Mouse (Mus musculus) lung, embryonic 16.5 days (tissue): ENCODE data around the gene Ndufb2. TPM values are rescaled to one million over a fixed set of nuclear protein-coding genes. Genes with fewer than 3 reads are reported as not detected.
A peak's percentile ranks its signal among the peaks of the same experiment; 100 is the strongest.

ENCODE experiments used
- ATAC-seq: fragments of 200-750 bp; cut with Nextera tagmentation; 2 replicates; pipeline ENCODE4 v1.8.0; 2017; ENCODE audit warnings: low read depth, mild to moderate bottlenecking, moderate library complexity
- H3K27ac ChIP-seq: fragments of 300-500 bp; sonication (generic); 2 replicates; pipeline ENCODE4 v1.5.1; 2014; ENCODE audit warnings: mild to moderate bottlenecking, control low read depth, low read length
- H3K27me3 ChIP-seq: fragments of 300-500 bp; sonication (generic); 2 replicates; pipeline ENCODE4 v1.6.1; 2014; ENCODE audit warnings: low read depth, low read length, mixed read lengths; ENCODE audit not compliant: control insufficient read depth, insufficient read depth
- H3K36me3 ChIP-seq: fragments of 300-500 bp; sonication (generic); 2 replicates; pipeline ENCODE4 v1.6.1; 2014; ENCODE audit warnings: low read length; ENCODE audit not compliant: control insufficient read depth, insufficient read depth
- H3K4me1 ChIP-seq: fragments of 300-500 bp; sonication (generic); replicated peaks from 2 replicates; pipeline ENCODE4 v1.6.1; 2014; ENCODE audit warnings: low read length, mixed read lengths; ENCODE audit not compliant: control insufficient read depth, insufficient read depth
- H3K4me2 ChIP-seq: fragments of 300-500 bp; sonication (generic); 2 replicates; pipeline ENCODE4 v1.6.1; 2014; ENCODE audit warnings: low read depth, low read length, control low read depth
- H3K4me3 ChIP-seq: fragments of 300-500 bp; sonication (generic); 2 replicates; pipeline ENCODE4 v1.5.1; 2014; ENCODE audit warnings: mild to moderate bottlenecking, low read length, control low read depth
- H3K9ac ChIP-seq: fragments of 300-500 bp; sonication (generic); 2 replicates; pipeline ENCODE4 v1.6.1; 2014; ENCODE audit warnings: low read length, control low read depth
- H3K9me3 ChIP-seq: fragments of 300-500 bp; sonication (generic); 2 replicates; pipeline ENCODE4 v1.6.1; 2016; ENCODE audit warnings: low read length; ENCODE audit not compliant: control insufficient read depth
- WGBS: fragments of 180-500 bp; shearing (Covaris S2); extraction: QIAGEN DNeasy Blood & Tissue Kit; methylation state at CpG from one replicate; pipeline ENCODE4 v1.1.7; 2014; 5-methylcytosine and 5-hydroxymethylcytosine counted together
- polyA plus RNA-seq: library from polyadenylated mRNA; unstranded; fragments of >200 nt; fragmentation: Nextera tagmentation; extraction: Ambion mirVana; gene quantifications from 2 replicates; pipeline ENCODE4 v1.2.1, GENCODE M21; 2015

The Ndufb2 gene
- polyA plus RNA-seq, result 312 and 332 TPM in 2 replicates

DNA sequence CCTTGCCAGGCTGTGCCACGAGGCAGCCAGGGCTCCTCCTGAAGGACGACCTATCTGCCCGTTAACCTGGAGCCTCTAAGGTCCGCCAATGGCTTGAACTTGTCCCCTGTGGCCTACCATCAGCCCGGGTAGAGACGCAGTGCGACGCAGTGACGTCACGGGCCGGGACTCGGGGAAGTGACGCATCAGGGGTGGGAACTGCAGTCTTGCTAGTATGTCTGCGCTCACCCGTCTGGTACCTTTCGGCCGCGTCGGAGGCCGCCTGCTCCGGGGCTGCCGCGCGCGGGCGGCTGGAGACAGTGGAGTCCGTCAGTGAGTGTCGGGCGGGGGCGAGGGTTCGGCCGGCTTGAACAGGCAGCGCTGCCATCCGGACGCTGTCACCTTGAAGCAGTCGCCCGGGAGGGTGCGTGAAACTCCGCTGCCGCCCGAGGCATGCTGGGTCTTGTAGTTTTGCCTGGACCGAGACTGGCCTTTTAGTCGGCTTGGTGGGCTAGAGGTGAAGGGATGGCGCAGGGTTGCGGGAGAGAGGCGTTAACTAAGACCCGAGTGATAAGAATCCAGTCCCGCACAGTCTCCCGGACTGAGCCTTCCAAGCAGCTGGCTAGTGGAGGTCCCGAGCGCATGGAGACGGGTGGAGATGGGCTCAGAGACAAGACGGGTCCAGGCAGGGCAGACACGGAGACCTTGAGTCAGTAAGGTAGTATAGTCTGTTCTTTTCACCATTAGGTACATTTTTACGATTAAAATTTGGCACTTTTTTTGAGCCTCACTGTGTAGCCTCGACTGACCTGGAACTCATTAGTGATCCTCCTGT, at the start of gene Ndufb2:
Gene Ndufb2, plus strand, starts transcription at position 174 of the 814 bp plus-strand sequence.
- peak; percentile 99 for ATAC-seq
- Histone ChIP-seq H3K4me1 (peaks cover 8% of the 10 kb centered on the region), H3K9ac (peak within 1 kb of the TSS; percentile 91), H3K27ac (peak within 1 kb of the TSS; percentile 92), H3K36me3 (peaks cover 12% of the 10 kb centered on the region), H3K9me3 (no peaks in the 10 kb centered on the region), H3K27me3 (no peaks in the 10 kb centered on the region), H3K4me3 (peak within 1 kb of the TSS; percentile 88), H3K4me2 (peak within 1 kb of the TSS; percentile 87)
- under 1% methylated on average over 56 of the region's 56 CpGs for WGBS

GRCm38 (mm10) chr6:39542631-39543597, 49.5 kb upstream of the Ndufb2 start:
- ATAC-seq, result peak; percentile 91
- H3K9ac ChIP-seq, result no peak overlapping the region
- peak overlapping the region; percentile 82 for H3K27ac ChIP-seq
- H3K4me3 ChIP-seq, result no peak overlapping the region
- H3K36me3 ChIP-seq, result no peaks in the 10 kb centered on the region
- H3K4me1 ChIP-seq, result peaks cover 47% of the 10 kb centered on the region
- no peaks in the 10 kb centered on the region for H3K27me3 ChIP-seq
- no peaks in the 10 kb centered on the region for H3K9me3 ChIP-seq
- H3K4me2 ChIP-seq, result peak overlapping the region; percentile 29
- 14% methylated on average over 15 of the region's 15 CpGs for WGBS

GRCm38 (mm10) chr6:39543769-39544420, 48.5 kb upstream of the Ndufb2 start:
- Histone ChIP-seq H3K4me3 (no peak overlapping the region), H3K4me1 (peaks cover 47% of the 10 kb centered on the region), H3K27ac (peak overlapping the region; percentile 82), H3K27me3 (no peaks in the 10 kb centered on the region), H3K9me3 (no peaks in the 10 kb centered on the region), H3K4me2 (no peak overlapping the region), H3K36me3 (no peaks in the 10 kb centered on the region), H3K9ac (no peak overlapping the region; the same call in 1 of the 2 replicates)
- no peak for ATAC-seq
- WGBS, result 42% methylated on average over 15 of the region's 15 CpGs

DNA sequence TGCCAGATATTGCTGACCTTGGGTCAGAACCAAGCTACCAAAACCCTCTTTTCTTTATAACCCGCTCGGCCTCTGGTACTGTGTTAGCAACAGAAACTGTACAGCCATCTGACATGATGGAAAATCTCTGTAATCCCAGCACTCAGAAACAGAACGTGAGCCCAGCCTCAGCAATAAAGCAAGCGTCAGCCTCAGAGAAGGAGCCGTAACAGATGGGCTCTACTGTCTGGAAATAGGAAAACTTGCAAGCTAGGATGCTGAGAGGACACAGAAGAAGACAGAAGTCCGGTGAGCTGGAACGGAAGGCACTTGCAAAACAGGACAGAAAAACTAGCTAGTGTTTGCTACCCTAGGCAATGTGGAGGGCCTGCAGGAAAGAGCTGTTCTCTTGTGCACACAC, 46.9 kb upstream of the Ndufb2 start:
- Histone ChIP-seq H3K4me3 (no peak overlapping the region), H3K27ac (no peak overlapping the region), H3K4me2 (no peak overlapping the region), H3K27me3 (no peaks in the 10 kb centered on the region), H3K9me3 (no peaks in the 10 kb centered on the region), H3K9ac (no peak overlapping the region), H3K36me3 (no peaks in the 10 kb centered on the region), H3K4me1 (peaks cover 33% of the 10 kb centered on the region)
- WGBS, result 85% methylated on average over 7 of the region's 7 CpGs
- ATAC-seq, result no peak

DNA sequence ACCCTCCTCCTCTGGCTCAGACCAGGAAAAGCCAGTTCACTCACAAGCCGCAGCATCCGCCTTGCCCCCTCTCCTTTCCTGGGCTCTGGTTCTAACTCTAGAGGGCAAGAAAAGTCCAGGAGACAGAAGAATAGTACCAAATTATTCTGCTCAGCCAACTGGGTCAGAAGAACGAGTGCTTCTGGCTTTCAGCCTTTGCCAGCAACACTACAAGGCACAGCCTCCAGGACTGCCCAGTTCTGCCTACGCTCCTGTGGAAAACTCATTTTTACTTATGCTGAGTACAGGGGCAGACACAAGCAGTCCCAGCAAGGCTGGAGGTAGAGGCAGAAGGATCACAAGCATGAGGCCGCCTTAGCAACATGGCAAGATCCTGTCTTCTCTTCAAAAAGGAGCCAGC, 44.3 kb upstream of the Ndufb2 start:
- no peak overlapping the region for H3K4me2 ChIP-seq
- no peaks in the 10 kb centered on the region for H3K9me3 ChIP-seq
- H3K27ac ChIP-seq, result no peak overlapping the region
- H3K4me3 ChIP-seq, result no peak overlapping the region
- H3K4me1 ChIP-seq, result peaks cover 26% of the 10 kb centered on the region
- H3K9ac ChIP-seq, result no peak overlapping the region
- no peaks in the 10 kb centered on the region for H3K27me3 ChIP-seq
- ATAC-seq, result no peak
- H3K36me3 ChIP-seq, result no peaks in the 10 kb centered on the region
- 66% methylated on average over 5 of the region's 5 CpGs for WGBS

GRCm38 (mm10) chr6:39551981-39552636, 40.3 kb upstream of the Ndufb2 start:
- WGBS, result 68% methylated on average over 8 of the region's 8 CpGs
- H3K4me2 ChIP-seq, result no peak overlapping the region
- no peak for ATAC-seq
- peaks cover 33% of the 10 kb centered on the region for H3K4me1 ChIP-seq
- no peaks in the 10 kb centered on the region for H3K36me3 ChIP-seq
- H3K9me3 ChIP-seq, result no peaks in the 10 kb centered on the region
- H3K27me3 ChIP-seq, result no peaks in the 10 kb centered on the region
- no peak overlapping the region for H3K9ac ChIP-seq
- no peak overlapping the region for H3K4me3 ChIP-seq
- no peak overlapping the region for H3K27ac ChIP-seq

- Histone ChIP-seq H3K4me3 (peak overlapping the region; percentile 14), H3K9me3 (no peaks in the 10 kb centered on the region), H3K4me2 (peak overlapping the region; percentile 39), H3K9ac (no peak overlapping the region), H3K27ac (peak overlapping the region; percentile 55), H3K27me3 (no peaks in the 10 kb centered on the region), H3K4me1 (peaks cover 46% of the 10 kb centered on the region), H3K36me3 (no peaks in the 10 kb centered on the region)
- ATAC-seq, result peak; percentile 13; the same call in 1 of the 2 replicates
- WGBS, result 40% methylated on average over 12 of the region's 12 CpGs
Observed at GRCm38 (mm10) chr6:39554888-39555647, 37.3 kb upstream of the Ndufb2 start.

DNA sequence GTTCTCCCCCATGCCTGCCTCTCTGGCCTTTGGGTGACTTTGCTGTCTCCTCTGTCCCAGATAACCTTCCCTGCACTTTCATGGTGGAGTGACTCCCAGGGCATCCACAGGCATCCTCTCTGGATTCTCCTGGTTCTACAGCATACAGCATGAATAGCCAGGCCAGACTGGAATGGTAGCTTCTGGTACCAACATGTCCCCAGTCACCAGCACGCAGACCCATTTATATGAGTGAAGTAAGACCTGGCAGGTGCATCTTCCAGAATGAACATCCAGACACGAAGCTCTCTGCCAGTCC, 36.8 kb upstream of the Ndufb2 start:
- Histone ChIP-seq H3K9ac (no peak overlapping the region), H3K27ac (peak overlapping the region; percentile 55; the same call in 1 of the 2 replicates)
- ATAC-seq, result no peak

More for the DNA sequence above, 36.8 kb upstream of the Ndufb2 start:
- WGBS, result 66% methylated on average over 2 of the region's 2 CpGs
- Histone ChIP-seq H3K36me3 (no peaks in the 10 kb centered on the region), H3K27me3 (no peaks in the 10 kb centered on the region), H3K4me1 (peaks cover 46% of the 10 kb centered on the region), H3K4me2 (peak overlapping the region; percentile 39), H3K9me3 (no peaks in the 10 kb centered on the region), H3K4me3 (peak overlapping the region; percentile 14)
